Mouse (Mus musculus) activated CD4-positive, CD25-positive, alpha-beta regulatory T cell, adult 9 weeks (primary cell): ENCODE results near the gene Sec61a1. TPM values are rescaled to one million over a fixed set of nuclear protein-coding genes. Genes with fewer than 3 reads are reported as not detected.

Source experiments
- polyA plus RNA-seq: library from polyadenylated mRNA; unstranded; fragments of 100-300 nt; shearing (Covaris generic); gene quantifications from one replicate; pipeline ENCODE4 v1.2.1, GENCODE M21; 2017

The Sec61a1 gene
- polyA plus RNA-seq: 258 TPM

GRCm38 (mm10) chr6:88518404-88519263, at the start of gene Sec61a1:
Sec61a1 (minus strand) TSS chr6:88518905.

GRCm38 (mm10) chr6:88465181-88465920, 53.4 kb downstream of the Sec61a1 start, which contains the start of gene Ruvbl1:
Ruvbl1 (plus strand) TSS chr6:88465409.

Other genes with a start within 250 kb of the Sec61a1 start
- gene Eefsec, start 72.4 kb downstream of the Sec61a1 start, polyA plus RNA-seq: 43.0 TPM
- 85.2 TPM for gene Ruvbl1, start 53.5 kb downstream of the Sec61a1 start, polyA plus RNA-seq
- not detected for gene Kbtbd12, start 119.0 kb upstream of the Sec61a1 start, polyA plus RNA-seq
- gene Mgll, start 205.5 kb upstream of the Sec61a1 start, polyA plus RNA-seq: 0.72 TPM